Mouse (Mus musculus): ENCODE data around the gene Tmem204. TPM values are rescaled to one million over a fixed set of nuclear protein-coding genes. Genes with fewer than 3 reads are reported as not detected.

Gene Tmem204
- polyA plus RNA-seq, 3 experiments from 2014 or later: 0.47 to 0.66 TPM; not detected in 1

DNA sequence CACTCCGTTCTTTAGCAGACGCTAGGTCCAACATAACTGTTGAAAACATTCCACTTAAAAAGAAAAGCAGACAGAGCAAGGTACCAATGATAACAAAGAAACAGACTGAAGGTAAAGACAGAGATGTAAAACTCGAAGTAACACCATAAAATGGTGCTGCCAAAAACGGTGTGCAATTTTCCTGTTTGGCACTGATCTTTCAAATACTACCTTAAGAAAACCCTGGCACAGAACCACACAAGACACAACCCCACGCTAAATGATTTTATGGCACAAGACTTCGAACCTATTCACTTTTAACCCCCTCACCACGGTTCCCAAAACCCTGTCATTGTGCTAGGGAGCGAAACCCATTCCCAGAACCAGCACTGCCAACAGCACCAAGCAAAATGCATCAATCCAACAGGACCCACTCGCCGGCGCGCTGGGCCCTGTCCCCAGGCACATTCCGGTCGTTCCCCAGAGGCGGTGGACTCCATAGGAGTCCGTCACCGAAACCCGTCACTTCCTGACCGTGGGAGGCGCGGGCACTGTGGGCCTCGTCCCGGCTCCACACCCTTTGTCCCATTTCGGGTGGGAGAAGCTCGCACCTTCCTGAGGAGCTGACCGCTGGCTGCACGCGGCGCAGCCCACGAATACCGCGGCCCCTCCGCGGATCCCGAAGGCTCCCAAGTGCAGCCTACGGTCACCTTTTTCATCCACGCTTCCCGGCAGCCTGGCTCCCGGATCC is 68.4 kb downstream of the Tmem204 start:
- ATAC-seq: no peak

DNA sequence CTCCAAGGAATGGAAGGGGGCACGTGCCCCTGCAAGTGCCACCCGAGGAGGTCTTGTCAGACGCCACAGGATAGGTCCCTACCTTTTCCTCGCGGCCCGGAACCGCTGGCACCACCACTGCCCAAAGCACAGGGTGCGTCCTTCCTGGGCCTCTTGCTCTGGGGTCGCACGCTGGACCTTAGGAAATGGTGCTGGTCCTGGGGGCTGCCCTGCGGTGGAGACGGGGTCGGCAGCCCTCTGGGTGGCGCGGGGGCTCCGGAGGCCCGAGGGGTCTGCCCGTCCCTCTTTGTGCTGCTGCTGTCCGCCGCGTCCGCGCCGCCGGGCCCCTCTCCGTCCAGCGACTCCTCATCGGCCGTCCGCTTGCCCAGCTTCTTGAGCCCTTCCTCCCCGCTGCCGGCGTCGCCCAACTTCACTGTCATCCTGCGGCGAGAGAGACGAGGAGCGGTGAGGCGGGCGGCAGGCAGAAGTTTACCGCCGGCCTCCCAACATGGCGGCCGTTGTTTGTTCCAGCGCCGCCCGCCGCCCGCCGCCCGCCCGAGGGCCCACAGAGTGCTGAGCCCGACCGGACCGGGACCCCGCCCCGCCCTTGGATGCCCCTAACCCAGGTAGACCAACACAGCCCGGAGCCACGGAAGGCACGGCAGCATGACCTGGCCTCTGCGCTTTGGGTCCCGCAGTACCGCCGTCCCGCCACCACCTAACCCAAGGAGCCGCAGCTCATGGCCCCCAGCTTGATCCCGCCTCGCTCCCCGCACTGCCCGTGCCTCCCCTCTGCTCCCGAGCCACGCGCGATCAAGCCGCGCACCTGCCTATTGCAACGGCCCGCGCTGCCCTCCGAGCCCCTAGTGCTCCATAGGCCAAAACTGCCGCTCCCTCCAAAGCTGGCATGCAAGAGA is 69.5 kb downstream of the Tmem204 start:
- no peak for ATAC-seq

Other genes starting within 250 kb of the Tmem204 start
- gene Hagh, start 243.4 kb downstream of the Tmem204 start, polyA plus RNA-seq (2017; shearing (Covaris generic)): 10 to 100 TPM; 24.3 to 30.5 (median 25.2) TPM
- 1 to 10 TPM; 1.4 to 2.3 (median 2.0) TPM for gene Fahd1, start 233.2 kb downstream of the Tmem204 start, polyA plus RNA-seq (2017; shearing (Covaris generic))
- not detected for gene Igfals, start 217.6 kb downstream of the Tmem204 start, polyA plus RNA-seq (2017; shearing (Covaris generic))
- 100 to 1,000 TPM in 1 of 3 experiments, 10 to 100 TPM in 2; 75.5 to 104 (median 88.6) TPM for gene Nubp2, start 197.2 kb downstream of the Tmem204 start, polyA plus RNA-seq (2017; shearing (Covaris generic))
- gene Spsb3, start 196.9 kb downstream of the Tmem204 start, polyA plus RNA-seq (2017; shearing (Covaris generic)): 10 to 100 TPM; 48.5 to 53.2 (median 49.1) TPM
- gene Eme2, start 188.5 kb downstream of the Tmem204 start, polyA plus RNA-seq (2017; shearing (Covaris generic)): 10 to 100 TPM; 16.4 to 26.2 (median 26.1) TPM
- gene Mrps34, start 188.5 kb downstream of the Tmem204 start, polyA plus RNA-seq (2017; shearing (Covaris generic)): 10 to 100 TPM; 68.7 to 85.6 (median 71.2) TPM
- gene Nme3, start 187.1 kb downstream of the Tmem204 start, polyA plus RNA-seq (2017; shearing (Covaris generic)): 10 to 100 TPM; 39.8 to 50.7 (median 45.7) TPM
- gene Mapk8ip3, start 146.6 kb downstream of the Tmem204 start, polyA plus RNA-seq (2017; shearing (Covaris generic)): 10 to 100 TPM; 22.0 to 47.5 (median 34.9) TPM
- 10 to 100 TPM; 25.3 to 48.1 (median 32.1) TPM for gene Jpt2, start 122.9 kb downstream of the Tmem204 start, polyA plus RNA-seq (2017; shearing (Covaris generic))
- 10 to 100 TPM; 10.7 to 22.5 (median 17.2) TPM for gene Cramp1l, start 67.8 kb downstream of the Tmem204 start, polyA plus RNA-seq (2017; shearing (Covaris generic))
- gene Ift140, start 67.5 kb downstream of the Tmem204 start, polyA plus RNA-seq (2017; shearing (Covaris generic)): 10 to 100 TPM; 15.7 to 18.8 (median 17.2) TPM
- 10 to 100 TPM; 13.5 to 33.6 (median 17.7) TPM for gene Telo2, start 32.4 kb upstream of the Tmem204 start, polyA plus RNA-seq (2017; shearing (Covaris generic))
- not detected for gene Ptx4, start 37.2 kb upstream of the Tmem204 start, polyA plus RNA-seq (2017; shearing (Covaris generic))
- 10 to 100 TPM; 16.6 to 27.4 (median 20.6) TPM for gene Clcn7, start 49.8 kb upstream of the Tmem204 start, polyA plus RNA-seq (2017; shearing (Covaris generic))
- gene Ccdc154, start 78.9 kb upstream of the Tmem204 start, polyA plus RNA-seq (2017; shearing (Covaris generic)): not detected
- gene Gm38655, start 91.9 kb upstream of the Tmem204 start, polyA plus RNA-seq (2017; shearing (Covaris generic)): not detected
- 10 to 100 TPM; 12.9 to 16.3 (median 13.2) TPM for gene BC003965, start 101.0 kb upstream of the Tmem204 start, polyA plus RNA-seq (2017; shearing (Covaris generic))
- 10 to 100 TPM; 22.2 to 31.4 (median 23.3) TPM for gene Unkl, start 104.8 kb upstream of the Tmem204 start, polyA plus RNA-seq (2017; shearing (Covaris generic))
- gene Gnptg, start 156.5 kb upstream of the Tmem204 start, polyA plus RNA-seq (2017; shearing (Covaris generic)): 10 to 100 TPM; 43.0 to 79.2 (median 61.5) TPM
- 10 to 100 TPM; 30.9 to 35.3 (median 31.4) TPM for gene Tsr3, start 156.6 kb upstream of the Tmem204 start, polyA plus RNA-seq (2017; shearing (Covaris generic))
- gene Baiap3, start 172.8 kb upstream of the Tmem204 start, polyA plus RNA-seq (2017; shearing (Covaris generic)): 10 to 100 TPM in 2 of 3 experiments, 1 to 10 TPM in 1; 2.6 to 42.7 (median 10.9) TPM
- gene Ube2i, start 191.0 kb upstream of the Tmem204 start, polyA plus RNA-seq (2017; shearing (Covaris generic)): 100 to 1,000 TPM; 418 to 487 (median 438) TPM
- gene Prss34, start 214.8 kb upstream of the Tmem204 start, polyA plus RNA-seq (2017; shearing (Covaris generic)): not detected
- not detected for gene Prss28, start 225.1 kb upstream of the Tmem204 start, polyA plus RNA-seq (2017; shearing (Covaris generic))
- gene Prss29, start 235.1 kb upstream of the Tmem204 start, polyA plus RNA-seq (2017; shearing (Covaris generic)): not detected

All from inflammation-experienced regulatory T-cells, adult 6 months (primary cell).